Mouse (Mus musculus) gastrocnemius, adult 8-10 months (tissue): ENCODE results near the gene Snx9. TPM values are rescaled to one million over a fixed set of nuclear protein-coding genes. Genes with fewer than 3 reads are reported as not detected.

Experiments
- DNase-seq, 2 experiments: peaks; one replicate each; pipeline ENCODE4 v3.0.0; 2022; ENCODE audit warnings: low spot score in 2 of 2
- total RNA-seq, 4 experiments: library from RNA; stranded (reverse); gene quantifications; 2 replicates each; pipeline ENCODE4 v1.2.4; 2022

The Snx9 gene
- 10 to 100 TPM; 26.5 to 28.7 (median 27.9) TPM for total RNA-seq

GRCm38 (mm10) chr17:5841128-5841942 is at the start of gene Snx9:
Gene Snx9 (plus strand): TSS chr17:5841329.
- DNase-seq, result peak; percentile 41 to 62

GRCm38 (mm10) chr17:5792164-5792791 is 48.9 kb upstream of the Snx9 start:
- no peak for DNase-seq

GRCm38 (mm10) chr17:5793593-5793992 is 47.5 kb upstream of the Snx9 start:
- no peak for DNase-seq

- DNase-seq, result no peak
Observed at GRCm38 (mm10) chr17:5794276-5794675, 46.9 kb upstream of the Snx9 start.

GRCm38 (mm10) chr17:5795369-5795768 is 45.8 kb upstream of the Snx9 start:
- DNase-seq, result no peak

GRCm38 (mm10) chr17:5795878-5796277 is 45.3 kb upstream of the Snx9 start:
- DNase-seq, result peak; percentile 52 to 56

GRCm38 (mm10) chr17:5797124-5797760 is 43.9 kb upstream of the Snx9 start:
- no peak for DNase-seq

GRCm38 (mm10) chr17:5798221-5798801 is 42.8 kb upstream of the Snx9 start:
- no peak for DNase-seq

- no peak for DNase-seq
Observed at GRCm38 (mm10) chr17:5798900-5799299, 42.2 kb upstream of the Snx9 start.

- no peak for DNase-seq
Observed at GRCm38 (mm10) chr17:5799396-5800021, 41.6 kb upstream of the Snx9 start.

GRCm38 (mm10) chr17:5800254-5800653 is 40.9 kb upstream of the Snx9 start:
- DNase-seq, result no peak

GRCm38 (mm10) chr17:5800824-5801560 is 40.1 kb upstream of the Snx9 start:
- DNase-seq, result no peak

GRCm38 (mm10) chr17:5801761-5802655 is 39.1 kb upstream of the Snx9 start:
- no peak for DNase-seq

- no peak for DNase-seq
Observed at GRCm38 (mm10) chr17:5802656-5802955, 38.5 kb upstream of the Snx9 start.

- no peak for DNase-seq
Observed at GRCm38 (mm10) chr17:5803229-5804012, 37.7 kb upstream of the Snx9 start.

- DNase-seq, result no peak
Observed at GRCm38 (mm10) chr17:5804370-5805150, 36.6 kb upstream of the Snx9 start.

- no peak for DNase-seq
Observed at GRCm38 (mm10) chr17:5805151-5805834, 35.8 kb upstream of the Snx9 start.

GRCm38 (mm10) chr17:5805935-5806334 is 35.2 kb upstream of the Snx9 start:
- DNase-seq, result peak in 1 of 2 experiments; percentile 53
